Mouse (Mus musculus): ENCODE results near the gene Garnl3. TPM values are rescaled to one million over a fixed set of nuclear protein-coding genes. Genes with fewer than 3 reads are reported as not detected.
A peak's percentile ranks its signal among the peaks of the same experiment; 100 is the strongest.

Garnl3 gene
- polyA plus RNA-seq, 1 experiment from 2014 or later = 10.7 TPM

DNA sequence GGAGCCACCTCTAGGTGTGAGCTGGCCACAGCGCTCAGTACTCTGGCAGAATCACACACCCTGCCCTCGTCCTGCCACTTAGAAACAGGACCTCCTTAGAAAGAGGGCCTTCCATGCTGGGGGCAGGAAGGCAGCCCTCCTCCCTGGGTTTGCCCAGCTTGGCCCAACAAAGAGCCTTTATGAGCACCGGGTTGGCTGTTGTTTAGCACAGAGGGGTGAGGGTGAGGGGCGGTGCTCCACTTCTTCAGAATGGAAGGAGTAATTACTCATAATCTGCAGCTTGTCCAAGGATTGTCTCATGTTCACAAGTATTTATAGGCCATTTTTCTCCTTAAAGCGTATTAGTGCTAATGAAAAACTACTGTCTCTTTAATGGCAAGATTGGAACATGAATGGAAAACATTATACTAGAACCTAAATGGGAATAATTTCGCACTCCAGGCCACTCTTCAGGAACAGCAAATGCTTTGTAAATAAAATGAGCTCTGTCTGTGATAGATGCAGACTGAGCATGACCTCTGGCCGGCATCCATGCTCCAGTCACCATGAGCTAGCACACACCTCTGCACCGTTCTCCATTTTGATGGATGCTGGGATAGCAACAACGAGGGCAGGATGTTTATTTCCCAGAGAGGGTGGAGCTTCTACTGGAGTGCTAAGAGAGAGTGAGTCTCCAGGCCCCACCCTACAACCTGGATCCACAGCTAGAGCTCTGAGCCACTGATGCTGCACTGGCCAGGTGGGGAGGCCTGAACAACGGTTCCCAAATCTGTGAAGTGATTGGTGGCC, 39.5 kb upstream of the Garnl3 start:
- Histone ChIP-seq H3K4me3 (replicated peaks) (no peak overlapping the region), H3K27ac (replicated peaks) (no peak overlapping the region), H3K4me2 (replicated peaks) (no peak overlapping the region), H3K9ac (no peak overlapping the region), H3K27me3 (no peaks in the 10 kb centered on the region), H3K36me3 (no peaks in the 10 kb centered on the region), H3K9me3 (replicated peaks) (no peaks in the 10 kb centered on the region), H3K4me1 (peaks cover 14% of the 10 kb centered on the region; the same call in 1 of the 2 replicates)
- 55% methylated on average over 10 of the region's 10 CpGs for WGBS
- ATAC-seq (ENCODE audit: insufficient number of reproducible peaks, low FRiP score, low TSS enrichment, low read depth) = no peak

DNA sequence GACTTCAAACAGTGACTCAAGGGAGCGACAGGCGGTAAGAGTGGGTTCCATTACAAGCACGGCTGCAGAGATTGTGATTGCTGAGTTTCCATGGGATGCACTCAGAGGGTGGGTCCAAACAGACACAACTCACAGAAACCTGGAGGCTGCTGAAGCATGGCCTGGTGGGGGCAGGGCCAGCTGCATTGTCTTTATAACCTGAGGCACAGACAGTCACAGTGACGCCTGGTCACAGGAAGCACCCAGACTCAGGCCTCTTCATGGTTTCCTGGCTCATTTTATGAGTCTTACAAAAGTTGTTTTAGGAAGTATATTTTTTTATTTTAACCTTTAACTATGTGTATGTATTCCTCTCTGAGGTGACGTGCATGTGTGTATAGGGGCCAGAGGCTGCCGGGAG, 38.0 kb upstream of the Garnl3 start:
- no peak overlapping the region for H3K4me3 ChIP-seq (replicated peaks)
- H3K9me3 ChIP-seq (replicated peaks) = no peaks in the 10 kb centered on the region
- no peak overlapping the region for H3K9ac ChIP-seq
- no peaks in the 10 kb centered on the region for H3K27me3 ChIP-seq
- no peaks in the 10 kb centered on the region for H3K36me3 ChIP-seq
- no peak overlapping the region for H3K4me2 ChIP-seq (replicated peaks)
- ATAC-seq (ENCODE audit: insufficient number of reproducible peaks, low FRiP score, low TSS enrichment, low read depth) = no peak
- no peak overlapping the region for H3K27ac ChIP-seq (replicated peaks)
- 73% methylated on average over 6 of the region's 6 CpGs for WGBS
- peaks cover 29% of the 10 kb centered on the region for H3K4me1 ChIP-seq

DNA sequence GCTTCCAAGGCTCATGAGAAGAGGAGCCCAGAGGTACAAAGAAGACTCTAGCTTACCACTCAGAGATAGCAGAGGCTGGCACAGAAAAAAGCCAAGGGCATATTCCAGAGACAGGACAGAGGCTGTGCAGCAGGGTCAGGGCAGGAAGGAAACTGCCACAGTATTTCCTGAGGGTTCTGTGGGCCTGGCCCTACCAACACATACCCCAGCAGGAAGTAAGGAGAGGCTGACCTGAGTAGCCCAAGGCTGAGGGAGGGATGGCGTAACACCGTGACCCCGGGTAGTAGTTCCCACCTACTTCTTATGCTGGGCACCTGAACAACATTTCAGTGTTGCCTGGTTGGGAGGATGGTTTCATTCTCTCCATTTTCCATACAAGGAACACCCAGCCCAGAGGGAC, 35.6 kb upstream of the Garnl3 start:
- no peak overlapping the region for H3K9ac ChIP-seq
- WGBS = 92% methylated on average over 3 of the region's 3 CpGs
- no peak overlapping the region for H3K4me2 ChIP-seq (replicated peaks)
- no peak overlapping the region for H3K4me3 ChIP-seq (replicated peaks)
- ATAC-seq (ENCODE audit: insufficient number of reproducible peaks, low FRiP score, low TSS enrichment, low read depth) = no peak
- H3K27me3 ChIP-seq = no peaks in the 10 kb centered on the region
- no peaks in the 10 kb centered on the region for H3K9me3 ChIP-seq (replicated peaks)
- peaks cover 29% of the 10 kb centered on the region for H3K4me1 ChIP-seq
- no peak overlapping the region for H3K27ac ChIP-seq (replicated peaks)
- H3K36me3 ChIP-seq = no peaks in the 10 kb centered on the region

DNA sequence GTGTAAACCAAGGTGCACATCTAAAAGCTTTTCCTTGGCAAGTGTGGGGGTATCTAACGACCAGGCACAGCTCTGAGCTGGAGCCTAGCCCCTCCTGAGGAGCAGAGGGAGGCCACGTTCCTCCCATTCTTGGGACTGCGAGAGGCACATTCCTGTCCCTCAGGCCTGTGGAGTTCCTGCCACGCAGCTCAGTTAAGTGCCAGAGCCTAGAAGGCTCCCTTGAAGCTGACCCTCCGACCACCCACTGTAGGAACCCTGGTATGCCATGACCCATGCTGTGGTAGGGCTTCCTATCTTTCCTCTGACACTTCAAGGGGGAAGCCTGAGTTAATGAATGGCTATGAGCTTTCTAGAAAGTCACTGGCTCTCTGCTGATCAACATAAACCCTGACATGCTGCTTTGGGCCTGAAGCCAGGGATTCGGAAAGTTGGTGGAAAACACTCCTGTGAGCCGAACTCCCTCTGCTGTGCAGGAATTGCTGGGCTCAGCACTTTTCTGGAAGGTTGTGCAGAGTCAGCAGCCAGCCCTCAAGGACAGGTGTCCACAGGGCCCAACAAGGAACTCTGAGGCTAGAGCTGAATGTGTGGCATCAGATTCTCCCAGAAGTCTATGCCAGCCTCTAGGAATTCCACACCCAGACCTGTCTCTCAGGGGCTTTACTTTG, 34.4 kb upstream of the Garnl3 start:
- Histone ChIP-seq H3K4me3 (replicated peaks) (no peak overlapping the region), H3K9ac (no peak overlapping the region), H3K4me1 (peaks cover 29% of the 10 kb centered on the region), H3K27ac (replicated peaks) (peak overlapping the region; percentile 70; the same call in 1 of the 2 replicates), H3K4me2 (replicated peaks) (no peak overlapping the region), H3K27me3 (no peaks in the 10 kb centered on the region), H3K36me3 (no peaks in the 10 kb centered on the region), H3K9me3 (replicated peaks) (no peaks in the 10 kb centered on the region)
- no peak for ATAC-seq (ENCODE audit: insufficient number of reproducible peaks, low FRiP score, low TSS enrichment, low read depth)
- 33% methylated on average over 7 of the region's 7 CpGs for WGBS

DNA sequence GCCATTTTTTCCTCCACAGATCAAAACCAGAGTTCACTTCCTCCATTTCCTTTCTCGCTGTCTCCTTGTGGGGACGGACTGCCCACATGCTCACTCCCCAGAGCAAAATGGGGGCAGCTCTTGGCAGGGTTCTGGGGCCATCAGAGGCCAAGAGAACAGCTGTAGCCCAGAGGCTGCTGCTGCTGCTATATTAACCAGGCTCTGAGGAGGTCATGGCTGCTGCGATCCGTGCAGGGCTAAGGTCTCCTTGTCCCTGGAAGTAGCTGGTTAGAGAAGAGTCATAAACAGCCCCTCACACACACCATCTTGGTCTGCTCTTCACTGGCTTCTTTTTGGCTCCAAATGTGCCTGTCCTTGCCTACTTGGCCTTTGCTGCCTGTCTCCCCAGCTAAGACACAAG, 33.8 kb upstream of the Garnl3 start:
- Histone ChIP-seq H3K4me1 (peaks cover 32% of the 10 kb centered on the region), H3K4me2 (replicated peaks) (no peak overlapping the region), H3K4me3 (replicated peaks) (no peak overlapping the region), H3K36me3 (no peaks in the 10 kb centered on the region), H3K27ac (replicated peaks) (peak overlapping the region; percentile 70; the same call in 1 of the 2 replicates), H3K27me3 (no peaks in the 10 kb centered on the region), H3K9ac (no peak overlapping the region), H3K9me3 (replicated peaks) (no peaks in the 10 kb centered on the region)
- ATAC-seq (ENCODE audit: insufficient number of reproducible peaks, low FRiP score, low TSS enrichment, low read depth) = no peak
- 54% methylated on average over 4 of the region's 4 CpGs for WGBS

DNA sequence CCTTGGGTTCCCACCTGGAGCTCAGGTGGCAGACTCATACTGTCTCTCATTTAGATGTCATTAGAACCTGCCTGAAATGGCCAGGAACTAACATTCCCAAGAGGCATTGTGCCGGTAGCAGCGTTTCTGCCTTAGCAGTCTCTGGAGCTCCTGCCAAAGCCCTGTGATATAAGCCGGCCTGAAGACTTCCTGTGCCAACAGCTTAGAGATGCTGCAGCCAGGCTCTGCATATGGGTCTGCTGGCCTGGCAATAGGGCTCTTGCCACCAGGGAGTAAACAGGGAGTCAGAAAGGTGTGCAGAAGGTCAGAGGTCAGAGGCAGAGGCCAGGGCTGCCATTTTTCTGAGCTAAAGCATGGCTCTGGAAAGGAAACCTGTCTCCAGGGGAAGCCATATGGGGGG, 33.2 kb upstream of the Garnl3 start:
- no peaks in the 10 kb centered on the region for H3K9me3 ChIP-seq (replicated peaks)
- ATAC-seq (ENCODE audit: insufficient number of reproducible peaks, low FRiP score, low TSS enrichment, low read depth) = no peak
- H3K4me2 ChIP-seq (replicated peaks) = no peak overlapping the region
- peaks cover 38% of the 10 kb centered on the region for H3K4me1 ChIP-seq
- no peak overlapping the region for H3K27ac ChIP-seq (replicated peaks)
- no peaks in the 10 kb centered on the region for H3K27me3 ChIP-seq
- H3K36me3 ChIP-seq = no peaks in the 10 kb centered on the region
- WGBS = 54% methylated on average over 3 of the region's 3 CpGs
- no peak overlapping the region for H3K4me3 ChIP-seq (replicated peaks)
- H3K9ac ChIP-seq = no peak overlapping the region

DNA sequence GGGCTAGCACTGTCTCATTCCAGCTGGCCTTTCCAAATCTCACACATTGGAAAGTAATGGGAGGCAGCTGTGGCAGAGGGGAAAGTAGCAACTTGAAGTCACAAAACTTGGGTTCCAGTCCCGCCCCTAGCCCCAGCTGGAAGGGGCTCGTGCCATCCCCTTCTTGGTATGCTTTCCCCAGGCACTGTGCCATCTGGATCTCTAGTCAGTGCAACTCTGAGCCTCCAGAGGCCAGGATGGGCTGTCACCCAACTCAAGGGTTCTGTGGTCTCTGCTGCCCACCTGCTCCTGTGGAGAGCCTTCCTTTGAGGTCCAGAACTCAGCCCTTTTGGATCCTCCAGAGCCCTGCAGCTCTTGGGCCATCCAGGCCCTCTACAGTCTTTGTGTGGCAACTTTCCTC, 30.7 kb upstream of the Garnl3 start:
- H3K4me2 ChIP-seq (replicated peaks) = no peak overlapping the region
- H3K4me1 ChIP-seq = peaks cover 40% of the 10 kb centered on the region
- H3K27me3 ChIP-seq = no peaks in the 10 kb centered on the region
- H3K9ac ChIP-seq = no peak overlapping the region
- ATAC-seq (ENCODE audit: insufficient number of reproducible peaks, low FRiP score, low TSS enrichment, low read depth) = no peak
- no peaks in the 10 kb centered on the region for H3K9me3 ChIP-seq (replicated peaks)
- no peak overlapping the region for H3K4me3 ChIP-seq (replicated peaks)
- H3K27ac ChIP-seq (replicated peaks) = no peak overlapping the region
- H3K36me3 ChIP-seq = no peaks in the 10 kb centered on the region
- WGBS = 70% methylated on average over 2 of the region's 2 CpGs

DNA sequence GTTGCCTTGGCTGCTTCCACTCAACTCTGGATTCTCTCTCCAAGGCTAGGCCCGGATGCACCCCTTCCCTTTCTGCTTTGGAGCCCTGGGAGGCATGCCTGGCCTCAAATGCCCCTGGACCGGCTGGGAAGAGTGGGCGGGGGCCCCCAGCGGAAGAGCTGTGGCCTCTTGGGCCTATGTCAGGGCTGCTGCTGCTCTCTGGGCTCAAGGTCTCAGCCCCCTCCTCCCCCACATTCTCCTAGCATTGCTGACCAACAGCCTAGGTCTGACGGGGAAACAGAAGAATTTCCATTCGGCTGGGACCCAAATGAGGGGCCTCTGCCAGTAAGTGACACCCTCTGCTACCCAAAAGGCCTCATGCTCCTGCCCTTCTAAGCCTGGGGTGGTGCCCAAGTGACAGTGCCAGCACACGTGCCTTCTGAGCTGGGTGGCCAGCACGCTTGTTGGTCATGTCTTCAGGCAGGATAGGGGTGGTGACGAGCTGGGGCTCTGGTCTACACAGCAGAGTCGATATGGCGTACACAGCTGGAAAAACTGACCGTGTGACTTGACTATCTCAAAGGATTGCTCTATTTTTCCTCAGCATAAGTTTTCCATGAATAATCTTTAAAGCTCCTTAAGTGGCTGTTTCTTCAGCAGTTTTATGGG, 29.0 kb upstream of the Garnl3 start:
- Histone ChIP-seq H3K36me3 (no peaks in the 10 kb centered on the region), H3K4me2 (replicated peaks) (no peak overlapping the region), H3K27ac (replicated peaks) (peak overlapping the region; percentile 68; the same call in 1 of the 2 replicates), H3K4me3 (replicated peaks) (no peak overlapping the region), H3K9ac (no peak overlapping the region), H3K4me1 (peaks cover 29% of the 10 kb centered on the region), H3K27me3 (no peaks in the 10 kb centered on the region), H3K9me3 (replicated peaks) (no peaks in the 10 kb centered on the region)
- WGBS = 50% methylated on average over 12 of the region's 12 CpGs
- no peak; the same call in 1 of the 2 replicates for ATAC-seq (ENCODE audit: insufficient number of reproducible peaks, low FRiP score, low TSS enrichment, low read depth)

DNA sequence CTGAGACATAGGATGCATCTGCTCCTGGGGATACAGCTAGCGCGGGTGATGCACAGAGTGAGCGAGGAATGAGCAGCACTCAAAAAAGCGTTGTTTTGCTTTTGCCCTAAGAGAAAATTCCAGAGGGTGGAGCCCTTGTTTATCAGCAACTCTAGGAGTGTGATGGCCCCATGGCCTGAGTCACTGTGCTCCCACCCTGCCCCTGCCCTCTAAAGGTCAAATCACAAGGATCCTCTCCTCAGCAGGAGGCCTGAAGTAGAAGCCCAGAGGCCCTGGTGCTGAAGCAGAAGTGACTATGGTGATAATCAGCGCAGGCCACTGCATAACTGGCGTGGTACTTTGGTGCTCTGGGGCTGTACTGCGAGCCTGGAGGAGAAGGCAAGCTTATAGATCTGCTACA, 28.1 kb upstream of the Garnl3 start:
- Histone ChIP-seq H3K27me3 (no peaks in the 10 kb centered on the region), H3K4me2 (replicated peaks) (no peak overlapping the region), H3K4me3 (replicated peaks) (no peak overlapping the region), H3K36me3 (no peaks in the 10 kb centered on the region), H3K9me3 (replicated peaks) (no peaks in the 10 kb centered on the region), H3K4me1 (peaks cover 21% of the 10 kb centered on the region), H3K27ac (replicated peaks) (peak overlapping the region; percentile 3; the same call in 1 of the 2 replicates), H3K9ac (no peak overlapping the region)
- 78% methylated on average over 7 of the region's 7 CpGs for WGBS
- no peak for ATAC-seq (ENCODE audit: insufficient number of reproducible peaks, low FRiP score, low TSS enrichment, low read depth)

DNA sequence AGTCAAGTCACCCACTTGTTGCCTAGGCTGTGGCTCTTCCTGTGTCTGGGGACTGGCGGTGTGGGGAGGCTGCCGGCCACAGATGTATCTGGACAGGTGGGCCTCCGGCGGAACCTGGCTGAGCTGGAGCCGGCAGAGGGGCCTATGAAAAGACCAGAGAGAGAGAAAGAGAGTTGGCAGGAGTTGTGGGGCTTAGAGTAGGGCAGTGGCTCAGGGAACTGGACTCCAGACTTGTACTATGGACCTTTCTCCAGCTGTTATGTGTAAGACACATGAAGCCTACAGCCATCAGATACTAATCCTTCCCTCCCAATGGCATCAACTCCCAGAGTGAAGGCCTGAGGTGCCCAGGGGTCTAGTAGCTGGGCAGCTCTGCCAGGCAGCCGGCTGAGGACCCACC, 27.4 kb upstream of the Garnl3 start:
- Histone ChIP-seq H3K9me3 (replicated peaks) (no peaks in the 10 kb centered on the region), H3K27me3 (no peaks in the 10 kb centered on the region), H3K4me3 (replicated peaks) (no peak overlapping the region), H3K9ac (no peak overlapping the region), H3K27ac (replicated peaks) (no peak overlapping the region), H3K4me1 (peaks cover 19% of the 10 kb centered on the region), H3K36me3 (no peaks in the 10 kb centered on the region), H3K4me2 (replicated peaks) (no peak overlapping the region)
- WGBS = 89% methylated on average over 6 of the region's 6 CpGs
- ATAC-seq (ENCODE audit: insufficient number of reproducible peaks, low FRiP score, low TSS enrichment, low read depth) = no peak

DNA sequence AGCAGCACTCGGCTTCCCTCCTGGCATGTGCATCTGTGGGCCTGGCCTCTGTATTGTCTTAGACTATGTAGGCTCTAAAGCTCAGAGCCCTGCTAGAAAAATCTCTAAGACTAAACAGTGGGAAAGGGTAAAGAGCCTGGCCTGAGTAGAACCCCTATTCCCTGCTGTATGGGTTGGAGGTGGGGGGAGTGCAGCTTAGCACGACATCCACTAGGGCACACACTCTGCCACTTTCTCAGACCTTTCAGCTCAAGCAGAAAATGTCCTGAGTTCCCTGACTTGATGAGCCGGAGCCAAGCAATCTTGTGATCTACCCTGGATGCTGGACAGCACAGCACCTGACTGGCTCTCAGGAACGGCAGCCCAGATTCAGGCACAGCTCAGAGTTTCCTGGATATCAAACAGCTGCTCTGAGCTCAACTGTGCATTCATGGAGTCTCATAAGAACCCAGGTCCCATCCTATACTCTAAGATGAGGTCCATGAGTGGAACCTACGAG, 24.9 kb upstream of the Garnl3 start:
- Histone ChIP-seq H3K4me2 (replicated peaks) (no peak overlapping the region), H3K36me3 (no peaks in the 10 kb centered on the region), H3K27me3 (no peaks in the 10 kb centered on the region), H3K4me3 (replicated peaks) (no peak overlapping the region), H3K9me3 (replicated peaks) (no peaks in the 10 kb centered on the region), H3K4me1 (peaks cover 19% of the 10 kb centered on the region), H3K9ac (no peak overlapping the region), H3K27ac (replicated peaks) (no peak overlapping the region)
- WGBS = 77% methylated on average over 5 of the region's 5 CpGs
- no peak for ATAC-seq (ENCODE audit: insufficient number of reproducible peaks, low FRiP score, low TSS enrichment, low read depth)
